ENCODE assay signal across 9 mouse cellular contexts in the genomic region with DNA sequence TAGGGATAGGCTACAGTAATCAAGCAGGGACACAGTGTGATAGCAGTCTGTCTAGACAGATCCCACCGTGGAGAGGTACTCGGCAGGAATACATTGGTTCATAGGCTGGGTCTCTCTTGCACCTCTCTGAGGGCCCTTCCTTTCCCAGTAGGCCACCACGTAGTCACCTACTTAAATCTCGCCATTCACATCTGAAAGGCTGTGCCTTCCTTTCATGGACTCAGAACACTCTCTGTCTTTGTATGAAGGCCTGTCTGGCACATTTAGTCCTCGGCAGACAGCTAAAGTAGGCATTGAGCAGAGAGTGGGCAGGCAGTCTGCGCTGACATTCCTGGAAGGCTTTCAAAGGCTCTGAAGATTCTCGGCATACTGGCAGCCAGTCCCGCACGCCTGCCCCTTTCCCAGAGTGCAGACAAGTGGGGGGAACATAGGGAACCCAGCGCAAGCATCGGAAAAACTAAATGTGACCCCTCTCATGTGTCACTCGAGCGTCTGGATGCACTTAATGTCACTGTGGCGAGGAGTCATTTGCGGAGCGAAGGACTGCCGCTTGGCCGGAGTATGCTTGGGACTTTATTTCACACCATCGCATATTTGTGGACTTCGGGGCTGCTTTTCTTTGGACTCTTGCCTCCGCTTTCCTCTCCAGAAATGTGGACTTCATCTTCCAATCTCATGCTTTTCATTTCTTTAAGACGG.
A peak's percentile ranks its signal among the peaks of the same experiment; 100 is the strongest.
DNase-seq lines count a peak whose midpoint lies in the region; ATAC-seq and TF ChIP-seq lines count a peak whose summit lies in the region.
"Had no signal": no experiment of that assay in that cellular context is flagged by ENCODE, and none has a peak within 500 bp of the region (broad histone marks: within the 10 kb centered on the region; RNA-seq: fewer than 3 reads in every experiment).

No protein-coding gene starts in this region.

- no peak overlapping the region for H3K4me3 ChIP-seq in intestine, postnatal 0 days (ENCODE audit: low read depth, low read length)
- H3K4me3 ChIP-seq: liver, embryonic 15.5 days had no signal

- intact Hi-C loops in left cerebral cortex, postnatal 10 days (cut with DNase I) = no loop called here

- no peak overlapping the region for H3K9ac ChIP-seq in intestine, postnatal 0 days (ENCODE audit: low read depth, low read length)
- H3K9ac ChIP-seq: liver, embryonic 15.5 days had no signal

- 0 out of 2 replicates have a peak overlapping the region, but pooled peaks have one; percentile 3 for H3K4me2 ChIP-seq in intestine, postnatal 0 days (replicated peaks; ENCODE audit: low read depth)
- H3K4me2 ChIP-seq: liver, embryonic 15.5 days had no signal

- TF ChIP-seq CTCF in intestine, postnatal 0 days (IDR thresholded peaks at IDR 0.05; ENCODE audit: low read depth) = no peak

- H3K36me3 ChIP-seq in intestine, postnatal 0 days (ENCODE audit: control insufficient read depth, insufficient read depth) = peaks cover 30% of the 10 kb centered on the region
- H3K36me3 ChIP-seq: liver, embryonic 15.5 days had no signal

- H3K27ac ChIP-seq in intestine, postnatal 0 days (ENCODE audit: low read depth, low read length) = peak overlapping the region; percentile 66
- H3K27ac ChIP-seq: liver, embryonic 15.5 days had no signal

- H3K27me3 ChIP-seq in intestine, postnatal 0 days (replicated peaks; ENCODE audit: control insufficient read depth, insufficient read depth, low read length) = no peaks in the 10 kb centered on the region
- H3K27me3 ChIP-seq: liver, embryonic 15.5 days had no signal

- peak; percentile 25 for DNase-seq in urinary bladder, postnatal 14 days (ENCODE audit: low spot score)
- no peak for DNase-seq in urinary bladder, postnatal 10 days (ENCODE audit: low spot score)
- peak; percentile 36 to 55 for DNase-seq in frontal cortex, postnatal 25 days (ENCODE audit: low spot score in 2 of 2)
- DNase-seq in left cerebral cortex, postnatal 10 days (ENCODE audit: extremely low spot score in 1 of 2, low spot score in 2 of 2) = peak; percentile 57 to 83
- peak; percentile 82 for DNase-seq in right cerebral cortex, adult 18-20 months
- no peak for DNase-seq in embryo, embryonic 10 days (ENCODE audit: low spot score)
- DNase-seq in cerebellum, adult 11 months = no peak

- H3K4me1 ChIP-seq in intestine, postnatal 0 days (replicated peaks; ENCODE audit: control insufficient read depth, insufficient read depth, low read length) = peaks cover 34% of the 10 kb centered on the region

- H3K9me3 ChIP-seq in intestine, postnatal 0 days (ENCODE audit: control insufficient read depth) = no peaks in the 10 kb centered on the region
- H3K9me3 ChIP-seq: liver, embryonic 15.5 days had no signal

- 67% methylated on average over 22 of the region's 22 CpGs for WGBS in intestine, postnatal 0 days

- ATAC-seq in intestine, postnatal 0 days = no peak

Comparison
In these comparisons a context has a peak if more than half of its experiments do, and no peak if none do; other contexts are left out.
1. DNase-seq: peak in urinary bladder, postnatal 14 days (single experiment), frontal cortex, postnatal 25 days (2 of 2), left cerebral cortex, postnatal 10 days (2 of 2) and right cerebral cortex, adult 18-20 months (single experiment); none in urinary bladder, postnatal 10 days (single experiment), embryo, embryonic 10 days (single experiment) and cerebellum, adult 11 months (single experiment).